Mouse (Mus musculus) midbrain, embryonic 15.5 days (tissue): ENCODE data around the gene Msln. TPM values are rescaled to one million over a fixed set of nuclear protein-coding genes. Genes with fewer than 3 reads are reported as not detected.
"Not testable (repeated sequence)": the region's sequence is repeated elsewhere in the genome, so short reads cannot be mapped to it uniquely, and the experiment has no call there.

Experiments used
- ATAC-seq: fragments of 200-750 bp; cut with Nextera tagmentation; replicated peaks from 2 replicates; pipeline ENCODE4 v1.8.0; 2017; ENCODE audit warnings: moderate TSS enrichment
- H3K27ac ChIP-seq: fragments of 300-500 bp; sonication (generic); 2 replicates; pipeline ENCODE4 v1.5.1; 2015; ENCODE audit warnings: mild to moderate bottlenecking, inconsistent platforms
- H3K27me3 ChIP-seq: fragments of 300-500 bp; sonication (generic); replicated peaks from 2 replicates; pipeline ENCODE4 v1.6.1; 2015; ENCODE audit warnings: inconsistent platforms
- H3K36me3 ChIP-seq: fragments of 300-500 bp; sonication (generic); replicated peaks from 2 replicates; pipeline ENCODE4 v1.6.1; 2015; ENCODE audit warnings: inconsistent platforms
- H3K4me1 ChIP-seq: fragments of 300-500 bp; sonication (generic); 2 replicates; pipeline ENCODE4 v1.6.1; 2015; ENCODE audit warnings: inconsistent platforms
- H3K4me2 ChIP-seq: fragments of 300-500 bp; sonication (generic); 2 replicates; pipeline ENCODE4 v1.6.1; 2015; ENCODE audit warnings: inconsistent platforms, mild to moderate bottlenecking, moderate library complexity
- H3K4me3 ChIP-seq: fragments of 300-500 bp; sonication (generic); 2 replicates; pipeline ENCODE4 v1.5.1; 2015; ENCODE audit warnings: mild to moderate bottlenecking, inconsistent platforms
- H3K9ac ChIP-seq: fragments of 300-500 bp; sonication (generic); 2 replicates; pipeline ENCODE4 v1.6.1; 2015; ENCODE audit warnings: mild to moderate bottlenecking, inconsistent platforms
- H3K9me3 ChIP-seq: fragments of 300-500 bp; sonication (generic); 2 replicates; pipeline ENCODE4 v1.6.1; 2016; ENCODE audit warnings: inconsistent platforms
- WGBS: fragments of 180-500 bp; shearing (Covaris S2); methylation state at CpG from one replicate; pipeline ENCODE4 v1.1.7; 2015; ENCODE audit warnings: mixed read lengths; 5-methylcytosine and 5-hydroxymethylcytosine counted together
- polyA plus RNA-seq: library from polyadenylated mRNA; unstranded; fragments of >200 nt; fragmentation: Nextera tagmentation; extraction: Ambion mirVana; gene quantifications from 2 replicates; pipeline ENCODE4 v1.2.1, GENCODE M21; 2015

Msln gene
- polyA plus RNA-seq, 1 experiment from 2014 or later: 0.43 TPM

DNA sequence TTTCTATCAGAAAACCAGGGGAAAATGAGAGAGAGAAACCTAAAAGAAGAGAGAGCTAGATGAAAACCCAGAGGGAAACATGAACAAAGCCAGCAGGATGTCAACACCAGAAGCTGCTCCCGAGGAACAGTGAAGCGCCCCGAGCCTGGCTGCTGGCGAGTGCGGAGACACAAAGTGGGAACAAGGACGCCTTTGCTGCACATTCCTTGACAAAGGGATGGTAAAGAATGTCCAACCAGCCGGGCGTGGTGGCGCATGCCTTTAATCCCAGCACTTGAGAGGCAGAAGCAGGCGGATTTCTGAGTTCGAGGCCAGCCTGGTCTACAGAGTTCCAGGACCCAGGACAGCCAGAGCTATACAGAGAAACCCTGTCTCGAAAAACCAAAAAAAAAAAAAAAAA is 12.7 kb downstream of the Msln start:
- H3K4me3 ChIP-seq, H3K4me1 ChIP-seq, H3K9me3 ChIP-seq, H3K27me3 ChIP-seq, H3K9ac ChIP-seq, H3K27ac ChIP-seq, H3K4me2 ChIP-seq, H3K36me3 ChIP-seq, ATAC-seq: not testable (repeated sequence)
- 70% methylated on average over 12 of the region's 12 CpGs for WGBS

DNA sequence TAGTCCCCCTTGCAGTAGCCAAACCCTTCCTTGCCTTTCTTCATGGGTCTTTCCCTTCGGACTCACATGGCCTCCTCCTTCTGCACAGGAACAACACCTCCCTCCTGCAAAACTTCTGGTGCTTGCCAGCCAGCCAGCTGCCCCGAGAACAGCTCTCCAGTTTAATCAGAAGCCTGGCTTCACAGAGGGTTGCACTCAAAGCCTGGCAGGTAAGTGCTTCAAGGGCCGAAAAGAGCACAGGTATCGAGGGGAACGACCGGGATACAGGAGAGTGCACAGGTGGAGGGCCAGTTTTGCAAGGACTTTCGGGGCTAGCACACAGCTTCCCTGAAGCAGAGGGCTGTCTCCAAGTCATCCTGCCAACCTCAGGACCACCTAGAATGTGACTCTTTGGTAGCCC is 15.3 kb downstream of the Msln start:
- Histone ChIP-seq H3K27me3 (no peaks in the 10 kb centered on the region), H3K4me3 (no peak overlapping the region), H3K36me3 (no peaks in the 10 kb centered on the region), H3K27ac (no peak overlapping the region), H3K9me3 (no peaks in the 10 kb centered on the region), H3K4me2 (no peak overlapping the region), H3K4me1 (no peaks in the 10 kb centered on the region), H3K9ac (no peak overlapping the region)
- no peak for ATAC-seq
- WGBS: 81% methylated on average over 7 of the region's 7 CpGs

DNA sequence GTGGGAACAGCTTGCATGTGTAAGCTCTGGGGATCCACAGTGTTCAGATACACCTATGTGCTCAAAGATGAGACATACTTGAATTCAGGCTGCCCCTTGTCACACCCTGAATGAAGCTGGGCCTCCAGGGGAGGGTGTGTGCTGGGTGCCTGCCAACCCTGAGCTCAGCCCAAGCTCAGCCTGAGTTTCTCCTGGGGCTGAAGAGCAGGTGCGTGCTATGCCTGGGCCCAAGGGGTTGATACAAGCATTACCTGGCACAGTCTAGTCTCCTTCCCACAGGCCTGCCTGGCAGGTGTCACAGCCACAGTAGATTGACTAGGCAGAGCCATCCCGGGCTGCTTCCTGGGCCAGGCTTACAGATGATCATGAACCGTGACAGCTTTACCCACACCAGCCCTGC is 18.4 kb downstream of the Msln start, which contains the start of gene Mslnl:
Gene Mslnl, plus strand, starts transcription at position 298 of the 400 bp plus-strand sequence.
- Histone ChIP-seq H3K4me2 (no peak within 1 kb of the TSS), H3K36me3 (no peaks in the 10 kb centered on the region), H3K27me3 (no peaks in the 10 kb centered on the region), H3K4me3 (no peak within 1 kb of the TSS), H3K9me3 (no peaks in the 10 kb centered on the region), H3K27ac (no peak within 1 kb of the TSS), H3K4me1 (no peaks in the 10 kb centered on the region), H3K9ac (no peak within 1 kb of the TSS)
- no peak for ATAC-seq
- WGBS: 64% methylated on average over 3 of the region's 3 CpGs

DNA sequence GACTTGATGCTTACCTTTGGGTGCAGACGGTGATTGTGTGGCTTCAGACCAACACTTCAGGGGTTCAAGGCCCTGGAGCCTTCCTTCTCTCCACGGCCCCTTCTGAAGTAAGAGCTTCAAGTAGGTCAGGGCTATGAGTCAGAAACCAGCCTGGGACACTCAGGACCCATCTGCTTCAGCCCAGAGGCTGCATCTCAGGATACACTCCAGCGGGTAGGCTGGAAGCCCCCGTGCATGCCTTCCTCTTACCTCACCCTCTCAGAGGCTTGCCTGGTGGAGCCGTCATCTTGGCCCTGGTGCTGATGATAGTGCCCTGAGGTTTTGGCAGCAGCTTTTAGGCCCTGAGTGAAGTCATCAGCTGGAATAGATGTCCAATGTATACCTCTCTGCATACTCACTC is 18.9 kb downstream of the Msln start:
- no peak overlapping the region for H3K9ac ChIP-seq
- H3K27me3 ChIP-seq: no peaks in the 10 kb centered on the region
- no peaks in the 10 kb centered on the region for H3K4me1 ChIP-seq
- no peak overlapping the region for H3K4me2 ChIP-seq
- H3K36me3 ChIP-seq: no peaks in the 10 kb centered on the region
- no peak for ATAC-seq
- H3K4me3 ChIP-seq: no peak overlapping the region
- 80% methylated on average over 5 of the region's 5 CpGs for WGBS
- H3K9me3 ChIP-seq: no peaks in the 10 kb centered on the region
- H3K27ac ChIP-seq: no peak overlapping the region

DNA sequence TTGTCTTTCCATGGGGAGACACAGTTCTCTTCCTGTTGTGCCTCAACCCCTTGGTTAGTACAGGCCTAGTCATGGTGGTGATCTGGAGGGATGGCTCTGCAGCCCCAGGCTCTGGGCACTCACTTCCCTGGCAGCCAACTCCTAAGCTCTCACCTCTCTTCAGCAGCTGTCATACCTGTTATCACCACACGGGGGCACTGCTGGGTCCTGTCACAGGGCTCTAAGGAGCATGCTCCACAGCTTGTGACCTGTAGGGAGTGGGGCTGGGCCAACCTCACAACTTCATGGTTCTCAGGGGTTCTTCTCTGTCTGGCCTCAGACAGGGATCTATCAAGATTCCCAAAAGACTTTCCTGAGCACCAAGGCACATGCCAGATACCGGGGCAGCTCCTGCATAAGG is 22.1 kb downstream of the Msln start:
- H3K27ac ChIP-seq: no peak overlapping the region
- no peak overlapping the region for H3K4me3 ChIP-seq
- WGBS: 14% methylated on average over 2 of the region's 2 CpGs
- H3K27me3 ChIP-seq: no peaks in the 10 kb centered on the region
- H3K4me2 ChIP-seq: no peak overlapping the region
- no peak overlapping the region for H3K9ac ChIP-seq
- no peak for ATAC-seq
- no peaks in the 10 kb centered on the region for H3K9me3 ChIP-seq
- peaks cover 14% of the 10 kb centered on the region for H3K4me1 ChIP-seq
- H3K36me3 ChIP-seq: no peaks in the 10 kb centered on the region; the same call in 1 of the 2 replicates

DNA sequence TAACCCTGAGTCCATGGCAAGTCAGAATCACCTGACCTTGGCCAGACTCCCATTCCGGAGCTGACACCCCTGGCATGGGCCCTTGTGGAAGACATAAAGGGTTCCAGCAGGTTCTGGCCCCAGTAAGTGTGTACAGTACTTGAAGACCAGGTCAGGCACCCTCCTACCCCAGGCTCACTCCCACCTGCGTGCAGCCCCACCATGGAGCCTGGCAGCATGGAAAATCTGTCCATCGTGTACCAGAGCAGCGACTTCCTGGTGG is 26.2 kb downstream of the Msln start:
- ATAC-seq: no peak; the same call in 1 of the 2 replicates
- Histone ChIP-seq H3K27ac (peak overlapping the region; percentile 60; the same call in 1 of the 2 replicates), H3K27me3 (no peaks in the 10 kb centered on the region), H3K9me3 (no peaks in the 10 kb centered on the region), H3K9ac (peak overlapping the region; percentile 66), H3K4me1 (peaks cover 23% of the 10 kb centered on the region), H3K4me2 (peak overlapping the region; percentile 92), H3K4me3 (peak overlapping the region; percentile 70), H3K36me3 (no peaks in the 10 kb centered on the region; the same call in 1 of the 2 replicates)
- WGBS: 29% methylated on average over 4 of the region's 4 CpGs

DNA sequence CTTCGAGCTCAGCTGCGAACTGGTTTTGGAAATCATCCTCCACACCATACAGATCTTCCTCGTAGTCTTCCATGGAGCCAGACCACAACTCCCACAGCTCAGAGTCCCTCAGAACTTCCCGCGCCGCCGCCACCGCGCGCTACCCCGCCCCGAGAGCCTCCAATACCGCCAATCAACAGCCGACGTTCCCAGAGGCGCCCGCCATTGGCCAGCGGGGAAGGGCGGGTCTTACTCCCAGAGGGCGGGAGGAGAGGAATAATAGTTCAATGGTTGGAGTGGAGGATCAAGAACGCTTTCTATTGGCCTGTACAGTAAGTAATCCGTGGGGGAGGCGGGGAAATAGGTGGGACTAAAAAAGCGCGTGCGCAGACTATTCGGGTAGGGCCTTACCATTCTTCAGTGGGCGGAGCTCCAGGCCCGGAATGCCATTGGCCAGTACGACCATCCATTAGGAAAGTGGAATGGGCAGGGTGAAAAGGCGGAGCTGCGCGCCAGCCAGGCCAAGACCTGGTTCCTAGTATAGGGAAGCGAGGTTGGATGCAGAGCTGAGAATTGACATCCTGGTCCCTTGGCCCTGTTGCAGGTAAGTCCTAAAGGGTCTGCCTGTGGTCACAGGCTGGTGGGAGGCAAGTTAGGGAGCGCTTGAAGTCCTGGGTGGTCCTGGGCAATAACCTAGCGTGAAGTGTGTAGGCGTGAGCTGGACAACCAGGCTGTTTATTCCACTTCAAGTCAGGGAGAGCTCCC is 26.7 kb downstream of the Msln start, which contains the start of the genes Chtf18 and Rpusd1:
Gene Chtf18, minus strand, starts transcription at position 155 of the 744 bp plus-strand sequence.
Gene Rpusd1, plus strand, starts transcription at position 406 of the 744 bp plus-strand sequence.
- peaks cover 23% of the 10 kb centered on the region for H3K4me1 ChIP-seq
- WGBS: under 1% methylated on average over 36 of the region's 37 CpGs
- H3K9ac ChIP-seq: peak within 1 kb of the TSS; percentile 66
- H3K27ac ChIP-seq: peak within 1 kb of the TSS; percentile 60; the same call in 1 of the 2 replicates
- H3K9me3 ChIP-seq: no peaks in the 10 kb centered on the region
- peak; percentile 98 for ATAC-seq
- peak within 1 kb of the TSS; percentile 70 for H3K4me3 ChIP-seq
- no peaks in the 10 kb centered on the region; the same call in 1 of the 2 replicates for H3K36me3 ChIP-seq
- peak within 1 kb of the TSS; percentile 92 for H3K4me2 ChIP-seq
- H3K27me3 ChIP-seq: no peaks in the 10 kb centered on the region

DNA sequence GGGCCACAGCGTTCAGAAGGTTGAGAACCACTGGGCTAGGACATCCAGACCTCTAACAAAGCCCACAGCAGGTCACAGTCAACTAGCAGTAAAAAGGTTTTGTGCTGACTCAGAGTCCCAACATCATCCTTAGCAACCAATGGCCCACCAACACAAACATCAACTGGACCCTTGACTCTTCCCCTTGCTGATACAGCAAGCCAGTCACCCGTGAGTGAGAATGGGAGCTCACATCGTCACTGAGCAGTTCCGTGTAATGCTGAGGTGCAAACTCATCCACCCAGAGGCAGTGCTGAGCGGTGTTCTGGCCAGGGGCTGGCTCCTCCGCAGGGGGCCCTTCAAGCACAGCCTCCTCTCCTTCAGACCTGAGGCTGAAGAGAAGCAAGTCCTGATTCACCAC is 28.9 kb downstream of the Msln start:
- no peaks in the 10 kb centered on the region for H3K9me3 ChIP-seq
- H3K9ac ChIP-seq: no peak overlapping the region
- H3K4me2 ChIP-seq: no peak overlapping the region
- no peaks in the 10 kb centered on the region; the same call in 1 of the 2 replicates for H3K36me3 ChIP-seq
- 77% methylated on average over 6 of the region's 6 CpGs for WGBS
- ATAC-seq: no peak
- H3K4me3 ChIP-seq: no peak overlapping the region
- peaks cover 23% of the 10 kb centered on the region for H3K4me1 ChIP-seq
- no peaks in the 10 kb centered on the region for H3K27me3 ChIP-seq
- H3K27ac ChIP-seq: no peak overlapping the region

DNA sequence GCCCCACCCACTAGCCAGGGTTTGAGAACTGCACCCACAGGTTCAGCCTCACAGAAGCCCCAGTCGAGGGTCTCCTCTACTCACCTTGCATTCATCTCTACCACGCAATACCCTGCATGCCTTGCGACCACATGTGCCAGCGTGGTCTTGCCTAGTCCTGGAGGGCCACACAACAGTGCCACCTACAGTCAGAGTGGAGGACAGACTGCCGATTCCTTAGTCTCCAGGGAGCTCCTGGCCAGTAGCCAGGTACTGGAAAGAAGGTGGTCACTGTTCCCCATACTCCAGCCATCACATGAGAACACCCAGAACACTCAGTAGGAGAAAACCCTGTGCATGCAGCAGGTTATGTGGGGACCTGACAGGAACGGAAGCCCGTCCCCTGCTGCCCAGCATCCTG is 30.3 kb downstream of the Msln start:
- Histone ChIP-seq H3K4me1 (peaks cover 21% of the 10 kb centered on the region), H3K9me3 (no peaks in the 10 kb centered on the region), H3K9ac (no peak overlapping the region), H3K27ac (no peak overlapping the region), H3K27me3 (no peaks in the 10 kb centered on the region), H3K36me3 (no peaks in the 10 kb centered on the region), H3K4me3 (no peak overlapping the region), H3K4me2 (no peak overlapping the region)
- WGBS: 79% methylated on average over 7 of the region's 7 CpGs
- ATAC-seq: no peak

DNA sequence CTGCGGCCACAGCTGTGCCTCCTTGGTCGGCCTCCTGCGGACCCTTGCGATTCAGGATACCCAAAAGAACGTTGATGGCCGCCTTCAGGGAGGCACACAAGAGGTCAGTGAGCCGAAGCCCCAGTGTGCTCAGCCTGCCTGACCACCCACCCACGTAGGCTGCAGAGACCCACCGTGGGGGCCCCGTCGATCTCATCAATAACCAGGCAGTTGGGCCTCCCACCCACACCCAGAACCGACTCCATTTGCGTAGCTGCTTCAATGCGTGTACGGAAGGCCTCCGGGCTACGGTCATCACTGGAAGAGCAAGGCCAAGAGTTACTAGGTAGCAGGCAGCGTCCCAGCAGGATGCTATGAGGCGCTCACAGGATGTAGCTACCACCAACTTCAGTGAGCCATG is 30.7 kb downstream of the Msln start:
- peaks cover 17% of the 10 kb centered on the region for H3K4me1 ChIP-seq
- no peaks in the 10 kb centered on the region for H3K27me3 ChIP-seq
- no peak overlapping the region for H3K4me3 ChIP-seq
- H3K9me3 ChIP-seq: no peaks in the 10 kb centered on the region
- H3K4me2 ChIP-seq: no peak overlapping the region
- H3K36me3 ChIP-seq: no peaks in the 10 kb centered on the region
- ATAC-seq: no peak
- WGBS: 94% methylated on average over 19 of the region's 19 CpGs
- no peak overlapping the region for H3K27ac ChIP-seq
- no peak overlapping the region for H3K9ac ChIP-seq

DNA sequence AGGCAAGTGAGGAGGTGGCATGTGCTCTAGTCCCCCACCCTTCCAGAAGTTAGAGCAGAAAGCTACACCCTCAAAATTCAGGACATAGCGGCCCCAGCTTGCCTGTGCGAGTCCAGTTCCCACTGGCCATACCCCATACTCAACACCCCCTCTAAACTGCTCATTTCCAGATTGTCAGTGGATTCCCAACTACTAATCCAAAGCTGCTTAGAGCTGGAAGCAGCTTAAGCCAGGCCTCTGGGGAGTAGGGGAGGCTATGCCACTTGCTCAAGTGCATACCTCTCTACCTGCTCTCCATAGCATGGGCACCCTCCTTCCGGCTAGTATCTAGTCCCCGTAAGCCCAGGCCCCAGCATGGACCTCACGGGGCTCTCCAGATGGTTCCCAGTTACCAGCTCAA is 32.7 kb downstream of the Msln start:
- H3K4me1 ChIP-seq: peaks cover 11% of the 10 kb centered on the region
- no peak for ATAC-seq
- no peaks in the 10 kb centered on the region for H3K36me3 ChIP-seq
- no peak overlapping the region for H3K27ac ChIP-seq
- 92% methylated on average over 5 of the region's 5 CpGs for WGBS
- no peaks in the 10 kb centered on the region for H3K9me3 ChIP-seq
- H3K4me2 ChIP-seq: no peak overlapping the region
- no peak overlapping the region for H3K9ac ChIP-seq
- H3K27me3 ChIP-seq: peaks cover 20% of the 10 kb centered on the region
- no peak overlapping the region for H3K4me3 ChIP-seq

DNA sequence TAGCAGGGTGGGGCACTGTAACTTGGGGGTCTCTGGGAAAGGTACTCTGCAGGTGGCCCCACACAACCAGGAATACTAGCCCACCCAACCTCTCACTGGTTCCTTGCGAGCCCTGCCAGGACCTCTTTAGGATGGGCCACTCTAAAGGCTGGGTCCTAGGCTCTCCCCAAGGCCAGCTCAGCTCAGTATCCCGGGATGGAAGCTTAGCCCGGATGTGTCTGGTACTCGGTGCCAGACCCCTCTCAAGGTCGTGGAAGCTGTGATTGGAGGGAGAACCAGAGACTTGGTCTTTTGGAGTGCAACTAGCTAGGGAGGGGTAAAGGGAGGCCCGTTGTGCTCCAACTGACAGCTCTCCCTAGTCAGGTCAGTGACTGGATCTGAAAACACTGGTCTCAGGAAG is 36.5 kb downstream of the Msln start:
- 8% methylated on average over 6 of the region's 6 CpGs for WGBS

More for the DNA sequence above, 36.5 kb downstream of the Msln start:
- Histone ChIP-seq H3K27ac (no peak overlapping the region), H3K27me3 (peaks cover 27% of the 10 kb centered on the region), H3K9me3 (no peaks in the 10 kb centered on the region), H3K4me2 (peak overlapping the region; percentile 88), H3K36me3 (no peaks in the 10 kb centered on the region), H3K4me1 (peaks cover 7% of the 10 kb centered on the region), H3K4me3 (peak overlapping the region; percentile 42), H3K9ac (peak overlapping the region; percentile 51)
- ATAC-seq: no peak
